Mouse (Mus musculus) neutrophil, adult 65 days (primary cell): ENCODE results near the gene Tcte1. TPM values are rescaled to one million over a fixed set of nuclear protein-coding genes. Genes with fewer than 3 reads are reported as not detected.

Experiments used
- total RNA-seq: library from RNA; stranded (reverse); gene quantifications from 2 replicates; pipeline ENCODE4 v1.2.4, GENCODE M21; 2023

Gene Tcte1
- not detected in 2 replicates for total RNA-seq

DNA sequence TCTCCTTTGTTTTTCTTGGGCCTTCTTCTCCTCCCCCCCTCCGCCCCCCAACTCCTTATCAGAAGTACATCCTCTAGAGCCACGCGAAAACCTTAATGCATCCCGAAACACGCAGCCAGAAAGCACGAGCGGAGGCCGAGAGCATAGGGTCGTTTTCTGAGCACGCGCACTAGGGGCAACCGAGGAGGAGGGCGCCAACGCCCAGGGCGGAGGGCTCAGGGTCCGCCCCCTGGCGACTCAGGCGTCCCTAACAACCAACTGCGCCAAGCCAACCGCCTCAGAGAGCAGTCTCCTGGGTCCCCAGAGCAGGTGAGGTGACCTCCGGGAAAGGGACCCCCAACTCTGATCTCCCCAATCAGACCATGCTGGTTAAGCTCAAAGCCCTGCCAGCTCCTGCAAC lies at the start of gene Tcte1:
Tcte1 (plus strand) TSS at position 172 of the 400 bp plus-strand sequence.

DNA sequence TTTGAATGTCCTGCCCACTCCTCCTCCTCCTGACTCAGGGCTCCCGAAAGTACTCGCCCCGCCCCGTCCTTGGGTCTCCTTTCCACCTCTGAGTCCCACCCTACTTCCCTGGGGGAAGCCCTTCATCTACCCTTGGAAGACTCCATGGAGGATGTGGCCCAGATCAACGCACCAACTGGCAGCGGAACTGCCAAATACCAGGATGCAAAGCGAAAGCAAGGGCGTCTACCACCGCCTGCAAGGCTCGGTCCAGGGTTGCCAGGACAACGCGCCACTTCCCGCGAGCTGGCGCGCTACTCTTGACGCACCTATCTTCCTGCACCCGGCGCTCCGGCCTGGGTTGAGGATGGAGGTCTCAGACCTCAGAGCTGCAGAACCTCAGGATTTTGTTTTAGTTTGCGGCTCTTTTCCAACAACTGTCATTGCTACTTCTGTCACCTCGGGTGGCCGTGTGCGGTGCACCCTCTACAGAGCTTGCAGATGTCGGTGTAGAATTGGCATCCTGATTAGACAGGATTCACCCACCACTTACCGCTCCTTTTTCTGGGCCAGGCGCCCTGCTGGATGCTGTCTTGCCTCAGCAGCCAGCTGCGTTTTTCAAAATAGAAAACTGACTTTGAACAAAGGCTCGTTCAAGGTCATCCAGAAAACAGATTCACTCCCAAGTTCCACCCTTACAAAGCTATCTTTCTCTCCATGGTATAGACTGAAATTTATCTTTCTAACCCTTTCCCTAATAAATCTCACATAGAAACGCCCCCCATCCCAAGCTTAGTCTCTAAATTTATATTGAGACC lies 48.4 kb upstream of the Tcte1 start, which contains the start of gene Spats1:
Spats1 (minus strand) TSS at position 747 of the 797 bp plus-strand sequence.

DNA sequence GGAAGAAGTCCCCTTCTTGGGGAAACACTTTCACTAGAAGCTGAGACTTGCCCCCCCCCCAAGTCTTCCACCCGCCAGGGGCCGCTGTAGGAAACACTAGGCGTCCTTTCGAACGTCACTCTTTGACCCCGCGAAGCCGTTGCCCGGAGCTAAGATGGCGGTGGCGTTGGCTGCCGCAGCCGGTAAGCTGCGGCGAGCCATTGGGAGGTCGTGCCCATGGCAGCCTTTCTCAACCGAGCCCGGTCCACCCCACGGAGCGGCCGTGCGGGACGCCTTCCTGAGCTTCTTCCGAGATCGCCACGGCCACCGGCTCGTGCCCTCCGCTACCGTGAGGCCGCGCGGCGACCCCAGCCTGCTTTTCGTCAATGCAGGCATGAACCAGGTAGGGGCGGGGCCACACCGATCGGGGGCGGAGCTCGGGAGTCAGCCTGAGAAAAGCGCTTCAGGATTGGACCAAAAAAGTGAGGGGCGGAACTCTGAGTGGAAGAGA lies 16.5 kb upstream of the Tcte1 start, which contains the start of gene Aars2:
Aars2 (plus strand) TSS at position 142 of the 490 bp plus-strand sequence.

DNA sequence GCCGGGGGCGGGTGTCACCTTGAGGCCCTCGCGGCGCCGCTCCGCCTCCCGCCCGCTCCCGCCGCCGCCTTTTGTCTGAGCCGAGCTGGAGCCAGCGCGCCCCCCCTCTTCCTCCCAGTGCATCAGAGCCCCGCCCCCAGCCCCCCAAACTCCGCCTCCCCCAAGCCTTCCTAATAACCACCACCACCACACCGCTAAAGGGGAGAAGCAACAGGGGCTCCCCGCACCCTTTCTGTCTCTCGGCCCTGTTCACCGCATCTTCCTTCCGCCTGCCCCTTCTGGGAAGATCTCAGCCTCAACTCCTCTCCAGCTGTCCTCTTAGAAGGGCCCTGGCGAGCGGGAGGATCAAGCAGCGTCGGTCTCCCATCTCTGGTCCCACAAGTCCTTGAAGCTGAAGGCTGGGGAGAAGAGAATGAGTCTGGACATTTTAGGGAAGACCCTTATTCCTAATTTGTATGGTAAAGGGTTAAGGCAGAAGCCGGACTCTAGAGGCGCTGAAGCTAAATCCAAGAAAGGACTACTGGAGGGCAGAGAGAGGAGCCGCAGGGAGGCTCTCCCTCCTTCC lies 26.5 kb downstream of the Tcte1 start, which contains the start of gene Tmem151b:
Tmem151b (minus strand) TSS at position 61 of the 565 bp plus-strand sequence.

DNA sequence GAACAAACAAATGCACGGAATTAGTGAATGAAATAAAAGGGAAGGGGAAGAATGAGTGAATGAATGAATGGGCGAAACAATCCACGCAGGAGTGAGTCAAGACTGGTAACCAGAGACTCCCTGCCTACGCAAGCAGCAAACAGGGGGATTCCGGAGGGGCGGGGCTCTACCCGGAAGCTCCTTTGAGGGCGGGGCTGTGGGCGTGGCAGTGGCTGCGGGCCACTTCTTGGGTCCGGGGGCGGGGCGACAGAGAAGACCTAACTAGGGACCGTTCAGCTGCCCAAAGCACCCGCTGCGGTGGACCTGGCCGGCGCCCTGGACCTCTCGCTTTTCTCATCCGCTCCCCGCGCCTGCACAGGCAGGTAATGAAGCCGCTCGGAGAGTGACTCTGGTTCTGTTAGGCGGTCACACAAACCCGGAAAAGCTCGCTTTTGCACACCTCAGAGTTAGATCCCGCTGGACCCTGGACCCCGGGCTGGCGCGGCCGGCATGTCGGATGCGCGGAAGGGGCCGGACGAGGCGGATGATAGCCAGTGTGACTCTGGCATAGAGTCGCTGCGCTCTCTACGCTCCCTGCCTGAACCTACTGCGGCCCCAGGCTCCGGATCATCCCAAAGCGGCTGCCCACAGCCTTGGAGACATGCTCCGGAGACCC lies 32.3 kb downstream of the Tcte1 start, which contains the start of gene Nfkbie:
Nfkbie (plus strand) TSS at position 252 of the 655 bp plus-strand sequence.

DNA sequence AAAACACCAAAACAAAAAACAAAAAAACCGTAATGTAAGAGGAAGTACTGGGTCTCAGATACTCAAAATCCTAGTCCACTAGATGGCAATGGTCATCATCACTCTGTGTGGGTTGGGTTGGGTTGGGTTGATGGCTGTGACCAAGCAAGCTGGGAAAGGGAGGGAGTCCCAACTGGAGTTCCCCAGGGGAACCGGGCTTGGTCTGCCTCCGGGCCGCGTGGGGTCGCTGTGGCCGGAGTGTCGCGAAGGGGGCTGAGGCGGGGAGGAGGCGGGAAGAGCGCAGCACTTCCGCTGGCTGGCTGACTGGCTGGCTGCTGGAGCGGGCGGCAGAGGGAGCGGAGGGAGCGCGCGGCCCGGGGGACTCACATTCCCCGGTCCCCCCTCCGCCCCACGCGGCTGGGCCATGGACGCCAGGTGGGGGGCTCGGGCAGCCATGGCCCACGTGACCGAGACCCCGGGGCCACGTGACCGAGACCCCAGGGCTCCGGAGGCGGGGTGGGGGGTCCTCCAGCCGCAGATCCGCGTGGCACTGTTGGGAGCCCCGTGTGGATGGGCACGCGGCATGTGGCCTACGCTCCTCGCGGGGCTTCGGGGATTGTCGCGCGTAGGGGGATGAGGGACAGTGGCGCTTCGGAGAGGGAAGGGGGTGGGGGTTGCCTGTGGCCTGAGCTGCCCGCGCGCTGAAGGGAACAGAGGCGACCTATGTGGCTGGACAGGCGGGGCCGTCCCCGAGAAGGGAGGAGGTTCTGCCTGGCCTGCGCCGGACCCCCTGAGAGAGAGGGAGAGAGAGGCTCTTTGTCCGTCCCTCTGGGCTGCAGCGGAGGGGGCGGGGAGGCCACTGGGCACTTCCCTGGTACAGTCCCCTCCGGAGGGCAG lies 40.7 kb downstream of the Tcte1 start, which contains the start of gene Slc35b2:
Slc35b2 (plus strand) TSS at position 220 of the 876 bp plus-strand sequence.

DNA sequence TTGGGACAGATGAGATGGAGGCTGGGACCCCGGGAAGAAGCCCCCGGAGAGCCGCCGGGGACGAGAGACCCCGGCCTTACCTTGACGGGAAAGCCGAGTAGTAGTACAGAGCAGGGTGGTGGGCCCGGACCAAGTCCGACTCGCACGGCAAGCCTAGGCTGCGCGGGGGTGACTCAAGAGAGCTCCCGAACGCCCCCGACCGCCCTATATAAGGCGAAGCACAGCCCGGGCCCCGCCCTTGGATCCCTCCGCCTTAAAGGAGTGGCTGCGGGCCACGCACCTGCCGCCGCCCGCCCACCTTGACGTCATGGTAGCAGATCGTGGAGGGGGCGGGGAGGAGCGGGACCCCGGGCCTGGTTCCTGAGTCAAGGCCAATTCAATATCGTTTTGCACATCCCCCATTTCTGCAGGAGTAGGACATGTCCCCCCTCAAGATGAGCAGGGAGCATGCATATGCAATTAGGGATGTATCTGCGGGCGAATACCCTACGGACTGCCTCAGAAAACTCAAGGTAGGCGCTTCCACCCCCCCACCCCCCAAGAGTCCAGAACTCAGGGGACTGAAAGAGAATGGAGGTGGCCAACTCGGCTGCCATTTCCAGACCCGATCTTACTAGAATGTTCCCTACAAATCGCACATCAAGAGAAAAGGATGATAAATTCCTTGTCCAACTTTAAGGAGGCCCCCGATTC lies 50.0 kb downstream of the Tcte1 start, which contains the start of gene Hsp90ab1:
Hsp90ab1 (minus strand) TSS at position 185 of the 693 bp plus-strand sequence.

Other genes starting within 250 kb of the Tcte1 start
- gene Cdc5l, start 89.7 kb upstream of the Tcte1 start, total RNA-seq, result 57.2 and 64.9 TPM in 2 replicates
- not detected in 2 replicates for gene Spats1, start 48.0 kb upstream of the Tcte1 start, total RNA-seq
- gene Aars2, start 16.6 kb upstream of the Tcte1 start, total RNA-seq, result 4.8 TPM in 2 replicates
- gene Tmem151b, start 26.2 kb downstream of the Tcte1 start, total RNA-seq, result 0.09 TPM in 1 of 2 replicates, not detected in the other
- 64.3 and 78.1 TPM in 2 replicates for gene Nfkbie, start 32.3 kb downstream of the Tcte1 start, total RNA-seq
- 30.4 and 35.4 TPM in 2 replicates for gene Slc35b2, start 40.4 kb downstream of the Tcte1 start, total RNA-seq
- gene Hsp90ab1, start 49.8 kb downstream of the Tcte1 start, total RNA-seq, result 435 and 451 TPM in 2 replicates
- 16.9 and 20.1 TPM in 2 replicates for gene Slc29a1, start 76.2 kb downstream of the Tcte1 start, total RNA-seq
- not detected in 2 replicates for gene Mymx, start 78.7 kb downstream of the Tcte1 start, total RNA-seq
- gene Capn11, start 135.9 kb downstream of the Tcte1 start, total RNA-seq, result 1.0 and 4.6 TPM in 2 replicates
- gene Mrpl14, start 162.9 kb downstream of the Tcte1 start, total RNA-seq, result 22.0 and 29.5 TPM in 2 replicates
- gene Tmem63b, start 163.5 kb downstream of the Tcte1 start, total RNA-seq, result 27.4 and 43.8 TPM in 2 replicates
- not detected in 2 replicates for gene 1600014C23Rik, start 210.4 kb downstream of the Tcte1 start, total RNA-seq